Mouse (Mus musculus) neural tube, postnatal 0 days (tissue): Measurements from ENCODE around the gene Uts2. TPM values are rescaled to one million over a fixed set of nuclear protein-coding genes. Genes with fewer than 3 reads are reported as not detected.

Source experiments
- polyA plus RNA-seq: library from polyadenylated mRNA; unstranded; fragments of >200 nt; fragmentation: Nextera tagmentation; extraction: Ambion mirVana; gene quantifications from 2 replicates; pipeline ENCODE4 v1.2.1, GENCODE M21; 2015

The Uts2 gene
- polyA plus RNA-seq: 40.1 and 51.3 TPM in 2 replicates

DNA sequence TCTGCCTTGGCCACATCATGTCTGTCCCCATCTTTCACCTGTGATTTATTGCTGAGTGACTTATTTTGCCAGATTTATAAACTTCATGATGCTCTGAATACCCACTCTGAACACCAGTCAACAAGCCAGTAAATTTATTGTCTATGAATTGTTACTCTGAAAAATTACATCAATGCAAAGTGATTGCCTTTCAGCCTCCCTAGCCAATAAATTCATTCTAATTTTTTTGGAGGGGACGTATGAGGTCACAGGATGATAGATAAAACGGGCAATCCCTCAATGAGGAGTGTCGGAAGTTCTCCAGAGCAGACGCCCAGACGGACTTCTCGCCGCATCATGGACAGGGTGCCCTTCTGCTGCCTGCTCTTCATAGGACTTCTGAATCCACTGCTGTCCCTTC is at the start of gene Uts2:
Gene Uts2 (plus strand): TSS at position 301 of the 400 bp plus-strand sequence.

DNA sequence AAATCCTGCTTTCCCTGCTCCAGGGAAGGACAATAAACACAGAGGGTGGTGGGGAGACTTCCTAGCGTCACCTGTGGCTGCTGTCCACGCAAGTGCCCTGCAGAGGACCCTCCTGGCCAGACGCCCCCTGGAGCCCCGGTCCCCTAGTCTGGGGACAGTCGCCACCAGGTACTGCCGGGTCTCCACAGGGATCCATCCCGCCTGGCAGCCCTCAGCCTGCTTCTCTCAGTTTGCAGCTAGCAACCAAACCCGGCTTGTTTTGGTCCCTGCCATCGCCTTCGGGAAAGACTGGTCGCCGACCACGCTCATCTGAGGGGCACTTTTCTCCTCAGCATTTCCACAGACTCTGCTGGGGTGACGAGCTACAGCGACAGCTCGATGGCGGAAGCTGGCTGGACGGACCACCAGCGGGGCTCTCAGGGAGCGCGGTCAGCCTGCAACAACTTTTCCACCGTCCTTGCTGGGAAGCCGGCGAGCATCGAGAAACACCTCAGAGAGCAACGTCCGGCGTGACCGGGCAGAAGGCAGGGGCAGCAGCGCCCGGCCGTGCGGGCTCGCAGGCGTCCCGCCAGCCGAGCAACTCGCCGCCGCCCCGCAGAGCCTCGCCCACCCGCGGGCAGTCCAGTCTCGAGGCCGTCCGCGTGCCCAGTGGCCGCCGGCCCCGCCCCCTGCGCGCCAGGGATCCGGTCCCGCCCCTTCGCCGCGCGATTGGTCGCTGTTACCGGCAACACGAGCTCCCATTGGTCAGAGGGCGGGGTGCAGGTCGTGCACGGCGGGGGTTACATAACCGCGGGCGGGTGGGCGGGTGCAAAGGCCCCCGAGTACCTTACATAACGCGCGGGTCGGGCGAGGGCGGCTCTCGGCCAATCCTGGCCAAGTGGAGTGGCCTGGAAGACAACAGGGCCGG is 47.4 kb downstream of the Uts2 start, which contains the start of gene Per3:
Gene Per3 (minus strand): TSS at position 629 of the 907 bp plus-strand sequence.

Other genes starting within 250 kb of the Uts2 start
- gene Errfi1, start 143.2 kb upstream of the Uts2 start, polyA plus RNA-seq: 79.4 and 82.6 TPM in 2 replicates
- 406 and 429 TPM in 2 replicates for gene Park7, start 82.7 kb upstream of the Uts2 start, polyA plus RNA-seq
- 0.41 and 0.48 TPM in 2 replicates for gene Tnfrsf9, start 82.5 kb upstream of the Uts2 start, polyA plus RNA-seq
- gene Per3, start 47.6 kb downstream of the Uts2 start, polyA plus RNA-seq: 4.4 and 4.7 TPM in 2 replicates
- gene Vamp3, start 60.9 kb downstream of the Uts2 start, polyA plus RNA-seq: 46.7 and 50.3 TPM in 2 replicates
- not detected in 2 replicates for gene Gm13090, start 92.5 kb downstream of the Uts2 start, polyA plus RNA-seq